Mouse (Mus musculus) CH12.LX (cell line): ENCODE results near the gene Map1b. TPM values are rescaled to one million over a fixed set of nuclear protein-coding genes. Genes with fewer than 3 reads are reported as not detected.

ENCODE experiments used
- DNase-seq: peaks from one replicate; pipeline ENCODE4 v3.0.0-alpha.2; 2013; ENCODE audit errors: extremely low read depth
- H3K27ac ChIP-seq: 2 replicates; pipeline ENCODE4 v1.5.1; 2012; ENCODE audit warnings: low read depth, mild to moderate bottlenecking, control low read depth, moderate library complexity; ENCODE audit not compliant: insufficient read depth
- H3K27me3 ChIP-seq: replicated peaks from 2 replicates; pipeline ENCODE3; 2012; ENCODE audit warnings: inconsistent platforms
- H3K36me3 ChIP-seq, 2 experiments: replicated peaks in 1 of 2; 2 replicates each; pipeline versions ENCODE3 to v1.6.1; 2012; ENCODE audit warnings: inconsistent platforms in 1 of 2, low read length in 1 of 2, mild to moderate bottlenecking in 1 of 2, mixed read lengths in 1 of 2, moderate library complexity in 1 of 2; ENCODE audit not compliant: control insufficient read depth in 1 of 2, insufficient read depth in 1 of 2
- H3K4me1 ChIP-seq, 2 experiments: 2 replicates each; pipeline ENCODE4 v1.6.1; 2012; ENCODE audit warnings: inconsistent platforms in 1 of 2, moderate library complexity in 1 of 2; ENCODE audit not compliant: insufficient read depth in 2 of 2, control insufficient read depth in 1 of 2
- H3K4me2 ChIP-seq: 2 replicates; pipeline ENCODE4 v1.6.1; 2012; ENCODE audit warnings: low read depth, mild to moderate bottlenecking, control low read depth; ENCODE audit not compliant: poor library complexity, insufficient read depth, severe bottlenecking
- H3K4me3 ChIP-seq, 3 experiments: fragments of 150-350 bp in 1 of 3; sonication (generic) in 1 of 3; replicated peaks in 1 of 3; 2 replicates each; pipeline versions ENCODE3 to v1.5.1; 2011 to 2012; ENCODE audit warnings: low read depth in 2 of 3, low read length in 2 of 3, mild to moderate bottlenecking in 2 of 3, moderate library complexity in 2 of 3, control low read depth in 1 of 3, improper control_type of control experiment in 1 of 3, inconsistent platforms in 1 of 3, mixed read lengths in 1 of 3; ENCODE audit not compliant: poor library complexity in 1 of 3
- H3K79me2 ChIP-seq: replicated peaks from 2 replicates; pipeline ENCODE4 v1.6.1; 2012; ENCODE audit warnings: mild to moderate bottlenecking, moderate library complexity; ENCODE audit not compliant: control insufficient read depth, poor library complexity, insufficient read depth, severe bottlenecking; ENCODE audit errors: extremely low read depth
- H3K9ac ChIP-seq: 2 replicates; pipeline ENCODE4 v1.6.1; 2012; ENCODE audit warnings: low read depth, mild to moderate bottlenecking, control low read depth, moderate library complexity; ENCODE audit not compliant: insufficient read depth
- H3K9me3 ChIP-seq: replicated peaks from 2 replicates; pipeline ENCODE3; 2012; ENCODE audit warnings: low read length, inconsistent platforms, mixed read lengths
- BHLHE40 ChIP-seq: IDR thresholded peaks from 2 replicates; pipeline ENCODE4 v1.6.1; 2011; ENCODE audit warnings: mild to moderate bottlenecking, low read depth, low read length, improper control_type of control experiment
- E2F4 ChIP-seq: IDR thresholded peaks from 2 replicates; pipeline ENCODE4 v1.6.1; 2011; ENCODE audit warnings: low read depth, low read length, improper control_type of control experiment; ENCODE audit not compliant: insufficient replicate concordance
- ELF1 ChIP-seq: IDR thresholded peaks from 2 replicates; pipeline ENCODE4 v1.6.1; 2014; ENCODE audit warnings: low read depth, mild to moderate bottlenecking, inconsistent platforms, low read length, improper control_type of control experiment
- GABPA ChIP-seq: IDR thresholded peaks from 2 replicates; pipeline ENCODE4 v1.6.1; 2012; ENCODE audit warnings: low read depth, low read length, improper control_type of control experiment, inconsistent platforms; ENCODE audit not compliant: insufficient replicate concordance
- IRF4 ChIP-seq: IDR thresholded peaks from 2 replicates; pipeline ENCODE4 v1.6.1; 2014; ENCODE audit warnings: low read depth, mild to moderate bottlenecking, inconsistent platforms, low read length, improper control_type of control experiment
- JUN ChIP-seq: IDR thresholded peaks from 2 replicates; pipeline ENCODE4 v1.6.1; 2011; ENCODE audit warnings: low read depth, mild to moderate bottlenecking, low read length, improper control_type of control experiment, moderate library complexity; ENCODE audit not compliant: insufficient read depth
- MAX ChIP-seq: IDR thresholded peaks from 2 replicates; pipeline ENCODE4 v1.6.1; 2011; ENCODE audit warnings: low read length, improper control_type of control experiment
- MYC ChIP-seq: IDR thresholded peaks from 2 replicates; pipeline ENCODE4 v1.6.1; 2011; ENCODE audit warnings: low read depth, mild to moderate bottlenecking, improper control_type of control experiment, low read length
- RAD21 ChIP-seq: IDR thresholded peaks from 2 replicates; pipeline ENCODE4 v1.6.1; 2011; ENCODE audit warnings: low read depth, mild to moderate bottlenecking, low read length, improper control_type of control experiment, moderate library complexity
- RCOR1 ChIP-seq: conservative IDR thresholded peaks from 2 replicates; pipeline ENCODE4 v1.6.1; 2012; ENCODE audit warnings: low read depth, mild to moderate bottlenecking, inconsistent platforms, low read length, improper control_type of control experiment
- SMC3 ChIP-seq: IDR thresholded peaks from 2 replicates; pipeline ENCODE4 v1.6.1; 2011; ENCODE audit warnings: low read depth, low read length, improper control_type of control experiment
- TBP ChIP-seq: conservative IDR thresholded peaks from 2 replicates; pipeline ENCODE4 v1.6.1; 2011; ENCODE audit warnings: low read depth, low read length, improper control_type of control experiment
- TCF12 ChIP-seq: IDR thresholded peaks from 2 replicates; pipeline ENCODE4 v1.6.1; 2014; ENCODE audit warnings: low read depth, mild to moderate bottlenecking, inconsistent platforms, low read length, improper control_type of control experiment
- USF2 ChIP-seq: conservative IDR thresholded peaks from 2 replicates; pipeline ENCODE4 v1.6.1; 2011; ENCODE audit warnings: low read depth, low read length, improper control_type of control experiment
- ZKSCAN1 ChIP-seq: IDR thresholded peaks from 2 replicates; pipeline ENCODE4 v1.6.1; 2012; ENCODE audit warnings: low read depth, inconsistent platforms, low read length, improper control_type of control experiment, borderline replicate concordance
- ZMIZ1 ChIP-seq: IDR thresholded peaks from 2 replicates; pipeline ENCODE4 v1.6.1; 2012; ENCODE audit warnings: low read depth, mild to moderate bottlenecking, inconsistent platforms, low read length, improper control_type of control experiment
- ZNF384 ChIP-seq: IDR thresholded peaks from 2 replicates; pipeline ENCODE4 v1.6.1; 2012; ENCODE audit warnings: low read depth, low read length, improper control_type of control experiment, inconsistent platforms
- dilution Hi-C: fragments of 300-500 bp; cut with MboI; formaldehyde crosslinking; loops from 2 replicates; pipeline ENCODE4 v1.14.3; 2020; ENCODE audit warnings: low sequenced_read_pairs; ENCODE audit not compliant: extremely low pct_unique_long_range_greater_than_20kb, extremely low pct_ligation_motif_present
- in situ Hi-C: fragments of 300-500 bp; cut with MboI; formaldehyde crosslinking; loops from 3 replicates; pipeline ENCODE4 v1.14.3; 2019; ENCODE audit warnings: low sequenced_read_pairs, low pct_ligation_motif_present, low pct_unique_long_range_greater_than_20kb, mixed read lengths
- polyA plus RNA-seq: library from polyadenylated mRNA; unstranded; fragments of >175 nt; gene quantifications from 2 replicates; pipeline ENCODE4 v1.2.1, GENCODE M21; 2012; ENCODE audit warnings: low read depth; ENCODE audit not compliant: insufficient read length
- total RNA-seq, 2 experiments: library from RNA; depleted of rRNA; stranded (reverse); fragments of 300-350 nt in 1 of 2; fragments of >200 nt in 1 of 2; gene quantifications; 2 replicates each; pipeline ENCODE4 v1.2.3; 2012 to 2014

Gene Map1b
- total and polyA plus RNA-seq, 3 experiments: 0.04 to 0.08 TPM; not detected in 1

DNA sequence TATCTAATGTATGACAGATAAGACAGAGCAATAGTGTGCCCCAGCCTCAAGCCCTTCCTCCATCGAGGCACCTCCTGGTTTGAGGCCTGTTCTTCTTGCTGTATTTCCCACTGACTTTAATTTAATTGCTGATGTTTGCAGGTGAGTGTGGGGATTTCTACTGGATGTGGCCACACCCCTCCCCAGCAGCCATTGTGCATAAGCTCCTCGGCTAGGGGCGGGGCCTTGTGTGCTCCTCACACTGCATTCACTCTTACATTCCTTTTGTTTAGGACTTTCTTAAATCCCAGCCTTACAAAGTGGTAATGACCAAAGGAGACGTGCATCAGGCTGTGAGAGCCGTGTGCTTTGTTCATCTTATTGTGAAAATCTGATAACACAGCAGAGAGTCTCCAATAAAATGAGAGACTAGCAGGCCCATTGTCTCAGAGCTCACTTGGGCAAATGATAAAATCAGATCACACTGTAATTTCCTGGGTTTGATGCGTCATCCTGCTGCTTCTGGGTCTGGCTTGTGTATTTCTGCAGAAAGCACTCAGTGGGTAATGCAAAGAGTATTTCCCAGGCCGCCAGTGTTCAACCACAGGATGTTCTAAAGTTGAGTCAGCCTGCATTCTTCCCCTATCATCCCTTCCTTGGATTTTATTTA, 131.7 kb downstream of the Map1b start:
- Histone ChIP-seq H3K9me3 (no peaks in the 10 kb centered on the region), H3K4me1 (peaks cover 3 to 16% of the 10 kb centered on the region in 2 experiments; a peak in 3 of 4 replicates), H3K36me3 (peaks cover 23 to 72% of the 10 kb centered on the region in 2 experiments), H3K27ac (no peak overlapping the region), H3K4me3 (no peak overlapping the region), H3K4me2 (no peak overlapping the region), H3K9ac (no peak overlapping the region), H3K27me3 (no peaks in the 10 kb centered on the region), H3K79me2 (no peaks in the 10 kb centered on the region)
- TF ChIP-seq GABPA (no peak), RCOR1 (no peak), E2F4 (no peak), MAX (no peak), TBP (no peak), BHLHE40 (no peak), ZMIZ1 (no peak), RAD21 (no peak), TCF12 (no peak), ZKSCAN1 (no peak), SMC3 (no peak), ELF1 (no peak), MYC (no peak), USF2 (no peak)
- no peak for DNase-seq
- in situ Hi-C loops: no loop called here
- dilution Hi-C loops: loop anchor here (25.0 kb wide), 1 partner anchor 128 kb away; the partner anchor contains the start of gene Map1b

DNA sequence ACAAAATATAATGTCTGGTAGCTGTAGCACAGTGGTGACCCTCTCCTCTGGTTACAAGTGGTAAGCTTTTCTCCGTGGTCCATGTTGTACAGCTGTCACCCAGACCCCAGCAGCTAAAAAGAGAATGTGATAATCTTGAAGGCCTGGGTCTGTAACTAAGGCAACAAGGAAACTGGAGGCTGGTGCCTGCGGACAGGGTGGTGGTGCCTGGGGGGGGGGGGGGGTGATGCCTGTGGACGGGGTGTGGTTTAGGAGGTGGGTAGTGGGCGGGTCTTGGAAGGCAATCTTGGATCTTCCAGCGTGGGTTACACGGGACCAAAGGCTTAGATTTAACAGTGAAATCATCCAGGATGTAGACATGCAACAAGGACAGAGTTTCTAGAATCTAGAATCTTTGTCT, 134.0 kb downstream of the Map1b start:
- H3K27me3 ChIP-seq: no peaks in the 10 kb centered on the region
- H3K9ac ChIP-seq: no peak overlapping the region
- H3K79me2 ChIP-seq: no peaks in the 10 kb centered on the region
- in situ Hi-C loops (no loop called here), dilution Hi-C loops (loop anchor here (25.0 kb wide), 1 partner anchor 130 kb away; the partner anchor contains the start of gene Map1b)
- H3K4me2 ChIP-seq: no peak overlapping the region
- no peaks in the 10 kb centered on the region for H3K9me3 ChIP-seq
- H3K36me3 ChIP-seq: peaks cover 17 to 76% of the 10 kb centered on the region in 2 experiments
- no peak overlapping the region for H3K27ac ChIP-seq
- no peak for TF ChIP-seq IRF4
- no peak for TF ChIP-seq JUN
- TF ChIP-seq ZNF384: no peak
- TF ChIP-seq, all 38 proteins: peak for 0
- Histone ChIP-seq H3K4me1 (peaks cover 0 to 13% of the 10 kb centered on the region in 2 experiments; a peak in 2 of 4 replicates), H3K4me3 (no peak overlapping the region)
- no peak for DNase-seq
